Mouse (Mus musculus): Measurements from ENCODE around the gene Susd1. TPM values are rescaled to one million over a fixed set of nuclear protein-coding genes. Genes with fewer than 3 reads are reported as not detected.

Susd1 gene
- polyA plus RNA-seq, 1 experiment from 2014 or later, result 6.3 TPM

GRCm38 (mm10) chr4:59336846-59337532 is 101.4 kb downstream of the Susd1 start:
- ATAC-seq (replicated peaks; ENCODE audit: low FRiP score, low read depth) (no peak), DNase-seq (ENCODE audit: low spot score) (no peak)
- Histone ChIP-seq H3K4me2 (ENCODE audit: low read length) (no peak overlapping the region), H3K9ac (ENCODE audit: low read depth, low read length) (no peak overlapping the region), H3K27ac (no peak overlapping the region), H3K4me1 (replicated peaks; ENCODE audit: insufficient read depth, low read length) (no peaks in the 10 kb centered on the region), H3K36me3 (ENCODE audit: insufficient read depth, low read length) (no peaks in the 10 kb centered on the region), H3K27me3 (ENCODE audit: insufficient read depth, low read length) (no peaks in the 10 kb centered on the region), H3K4me3 (replicated peaks; ENCODE audit: low read depth, low read length) (no peak overlapping the region), H3K9me3 (replicated peaks; ENCODE audit: low read length) (no peaks in the 10 kb centered on the region)
- WGBS, result 82% methylated on average over 11 of the region's 11 CpGs
- TF ChIP-seq CTCF (IDR thresholded peaks at IDR 0.05; ENCODE audit: low read depth), result no peak

- Histone ChIP-seq H3K27me3 (ENCODE audit: insufficient read depth, low read length) (no peaks in the 10 kb centered on the region), H3K9ac (ENCODE audit: low read depth, low read length) (no peak overlapping the region)
Measured at GRCm38 (mm10) chr4:59336439-59336809, 102.0 kb downstream of the Susd1 start.

GRCm38 (mm10) chr4:59335616-59336438 is 102.6 kb downstream of the Susd1 start:
- Histone ChIP-seq H3K36me3 (ENCODE audit: insufficient read depth, low read length) (no peaks in the 10 kb centered on the region), H3K9me3 (replicated peaks; ENCODE audit: low read length) (no peaks in the 10 kb centered on the region), H3K27me3 (ENCODE audit: insufficient read depth, low read length) (no peaks in the 10 kb centered on the region), H3K4me1 (replicated peaks; ENCODE audit: insufficient read depth, low read length) (peaks cover 10% of the 10 kb centered on the region), H3K4me2 (ENCODE audit: low read length) (no peak overlapping the region), H3K9ac (ENCODE audit: low read depth, low read length) (no peak overlapping the region), H3K27ac (peak overlapping the region; percentile 43; the same call in 1 of the 2 replicates), H3K4me3 (replicated peaks; ENCODE audit: low read depth, low read length) (no peak overlapping the region)
- WGBS, result 67% methylated on average over 9 of the region's 9 CpGs
- no peak for TF ChIP-seq CTCF (IDR thresholded peaks at IDR 0.05; ENCODE audit: low read depth)
- no peak for DNase-seq (ENCODE audit: low spot score)
- no peak for ATAC-seq (replicated peaks; ENCODE audit: low FRiP score, low read depth)

More at GRCm38 (mm10) chr4:59336439-59336809, 102.0 kb downstream of the Susd1 start:
- DNase-seq (ENCODE audit: low spot score) (no peak), ATAC-seq (replicated peaks; ENCODE audit: low FRiP score, low read depth) (no peak; the same call in 1 of the 2 replicates)
- H3K4me3 ChIP-seq (replicated peaks; ENCODE audit: low read depth, low read length), result no peak overlapping the region
- H3K4me2 ChIP-seq (ENCODE audit: low read length), result no peak overlapping the region
- no peaks in the 10 kb centered on the region for H3K9me3 ChIP-seq (replicated peaks; ENCODE audit: low read length)
- 57% methylated on average over 7 of the region's 7 CpGs for WGBS
- no peak for TF ChIP-seq CTCF (IDR thresholded peaks at IDR 0.05; ENCODE audit: low read depth)
- H3K4me1 ChIP-seq (replicated peaks; ENCODE audit: insufficient read depth, low read length), result peaks cover 4% of the 10 kb centered on the region; the same call in 1 of the 2 replicates
- no peaks in the 10 kb centered on the region for H3K36me3 ChIP-seq (ENCODE audit: insufficient read depth, low read length)
- peak overlapping the region; percentile 43; the same call in 1 of the 2 replicates for H3K27ac ChIP-seq

DNA sequence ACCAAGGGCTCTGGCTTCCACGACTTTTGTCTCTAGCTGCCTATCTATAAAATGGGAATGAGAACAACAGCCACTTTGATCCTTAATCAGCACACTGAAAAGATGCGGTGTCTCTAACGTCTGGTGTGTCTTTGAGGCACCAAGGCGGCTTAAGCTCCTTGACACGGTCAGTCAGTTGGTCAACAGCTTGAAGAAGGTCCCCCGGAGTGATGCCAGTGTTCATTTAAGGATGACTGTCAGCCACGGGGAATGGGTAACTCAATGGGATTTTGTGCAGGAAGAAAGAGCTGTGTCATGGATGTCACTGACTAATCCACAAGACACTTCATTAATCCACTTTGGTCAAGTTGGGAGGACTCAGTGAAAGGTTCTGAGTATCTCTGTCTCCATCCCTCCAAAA is 103.3 kb downstream of the Susd1 start:
- H3K9me3 ChIP-seq (replicated peaks; ENCODE audit: low read length), result no peaks in the 10 kb centered on the region
- peaks cover 11% of the 10 kb centered on the region for H3K4me1 ChIP-seq (replicated peaks; ENCODE audit: insufficient read depth, low read length)
- no peak overlapping the region for H3K4me2 ChIP-seq (ENCODE audit: low read length)
- ATAC-seq (replicated peaks; ENCODE audit: low FRiP score, low read depth) (no peak), DNase-seq (ENCODE audit: low spot score) (no peak)
- no peak overlapping the region for H3K27ac ChIP-seq
- no peaks in the 10 kb centered on the region for H3K27me3 ChIP-seq (ENCODE audit: insufficient read depth, low read length)
- H3K9ac ChIP-seq (ENCODE audit: low read depth, low read length), result no peak overlapping the region
- TF ChIP-seq CTCF (IDR thresholded peaks at IDR 0.05; ENCODE audit: low read depth), result no peak
- no peaks in the 10 kb centered on the region for H3K36me3 ChIP-seq (ENCODE audit: insufficient read depth, low read length)
- H3K4me3 ChIP-seq (replicated peaks; ENCODE audit: low read depth, low read length), result no peak overlapping the region
- WGBS, result 89% methylated on average over 7 of the region's 7 CpGs

DNA sequence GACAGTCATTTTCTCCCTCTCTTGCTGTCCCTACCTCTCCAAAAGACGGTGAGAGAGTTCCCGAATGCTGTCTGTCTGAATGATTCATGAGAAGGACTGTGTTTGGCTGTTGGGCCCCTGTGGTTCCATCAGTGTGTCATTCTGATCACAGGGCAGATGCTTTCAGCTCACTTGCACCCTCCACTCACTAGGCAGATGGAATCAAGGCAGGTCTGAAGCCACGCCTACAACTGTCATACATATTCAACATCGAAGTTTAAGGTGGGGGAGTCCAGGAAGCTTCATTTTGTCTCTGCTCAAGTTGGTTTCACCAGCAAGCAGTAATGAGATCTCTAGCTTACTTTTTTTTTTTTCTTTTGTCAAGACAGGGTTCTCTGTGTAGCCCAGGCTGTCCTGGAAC is 104.2 kb downstream of the Susd1 start:
- Histone ChIP-seq H3K9ac (ENCODE audit: low read depth, low read length) (no peak overlapping the region), H3K9me3 (replicated peaks; ENCODE audit: low read length) (no peaks in the 10 kb centered on the region), H3K4me3 (replicated peaks; ENCODE audit: low read depth, low read length) (no peak overlapping the region), H3K4me2 (ENCODE audit: low read length) (no peak overlapping the region), H3K4me1 (replicated peaks; ENCODE audit: insufficient read depth, low read length) (peaks cover 11% of the 10 kb centered on the region), H3K27ac (no peak overlapping the region), H3K36me3 (ENCODE audit: insufficient read depth, low read length) (no peaks in the 10 kb centered on the region), H3K27me3 (ENCODE audit: insufficient read depth, low read length) (no peaks in the 10 kb centered on the region)
- WGBS, result 91% methylated on average over 4 of the region's 4 CpGs
- TF ChIP-seq CTCF (IDR thresholded peaks at IDR 0.05; ENCODE audit: low read depth), result no peak
- ATAC-seq (replicated peaks; ENCODE audit: low FRiP score, low read depth) (no peak), DNase-seq (ENCODE audit: low spot score) (no peak)

DNA sequence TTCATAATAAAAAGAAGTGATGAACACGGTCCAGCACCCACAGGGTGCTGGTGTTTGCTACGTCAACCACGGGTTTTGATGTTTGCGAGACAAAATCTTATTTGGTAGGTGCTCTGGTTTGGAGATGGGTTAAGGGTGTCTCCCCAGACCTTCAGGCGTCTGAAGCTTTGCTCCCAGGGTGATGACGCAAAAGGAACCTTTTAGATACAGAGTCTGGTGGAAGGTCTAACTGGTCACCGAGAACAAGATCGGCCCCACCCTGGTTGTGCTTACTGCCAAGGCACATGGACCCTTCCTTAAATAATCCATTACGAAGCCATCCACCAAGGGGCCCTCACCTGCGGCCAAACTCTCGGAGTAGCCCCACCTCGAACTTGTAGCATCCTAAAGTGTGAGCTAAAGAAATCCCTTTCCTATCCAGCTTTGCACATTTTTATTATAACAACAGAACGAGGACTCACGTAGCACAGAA is 105.0 kb downstream of the Susd1 start:
- Histone ChIP-seq H3K36me3 (ENCODE audit: insufficient read depth, low read length) (no peaks in the 10 kb centered on the region), H3K27ac (no peak overlapping the region), H3K4me3 (replicated peaks; ENCODE audit: low read depth, low read length) (no peak overlapping the region), H3K9ac (ENCODE audit: low read depth, low read length) (no peak overlapping the region), H3K27me3 (ENCODE audit: insufficient read depth, low read length) (no peaks in the 10 kb centered on the region), H3K9me3 (replicated peaks; ENCODE audit: low read length) (no peaks in the 10 kb centered on the region), H3K4me1 (replicated peaks; ENCODE audit: insufficient read depth, low read length) (peaks cover 11% of the 10 kb centered on the region), H3K4me2 (ENCODE audit: low read length) (no peak overlapping the region)
- 95% methylated on average over 14 of the region's 14 CpGs for WGBS
- no peak for DNase-seq (ENCODE audit: low spot score)
- TF ChIP-seq CTCF (IDR thresholded peaks at IDR 0.05; ENCODE audit: low read depth), result no peak
- ATAC-seq (replicated peaks; ENCODE audit: low FRiP score, low read depth), result no peak
